Mouse (Mus musculus): ENCODE measurements around the gene Chchd6. TPM values are rescaled to one million over a fixed set of nuclear protein-coding genes. Genes with fewer than 3 reads are reported as not detected.

Gene Chchd6
- total RNA-seq, 4 experiments from 2014 or later: 75.6 to 85.2 (median 78.1) TPM

DNA sequence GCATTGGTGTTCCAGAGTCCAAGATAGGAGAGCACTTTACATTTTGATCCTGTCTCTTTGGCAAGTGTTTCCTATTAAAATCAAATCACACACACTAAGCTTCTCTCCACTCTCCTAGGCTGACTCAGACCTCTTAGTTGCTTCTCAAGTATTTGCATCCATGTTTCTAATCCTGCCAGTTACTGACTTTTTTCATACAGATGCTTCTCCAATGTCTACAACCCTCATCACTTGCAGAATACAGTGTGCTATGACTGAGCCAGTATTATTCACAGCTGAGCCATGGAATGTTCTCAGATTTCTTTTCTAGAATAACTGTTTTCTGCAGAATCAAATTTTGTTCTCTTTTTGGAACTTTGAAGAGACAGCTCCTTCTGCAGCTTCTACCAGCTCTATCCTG lies 85.3 kb downstream of the Chchd6 start:
- DNase-seq (ENCODE audit: low spot score in 2 of 2): no peak

- no peak for DNase-seq (ENCODE audit: low spot score in 2 of 2)
Measured at GRCm38 (mm10) chr6:89508725-89509124, 86.7 kb downstream of the Chchd6 start.

DNA sequence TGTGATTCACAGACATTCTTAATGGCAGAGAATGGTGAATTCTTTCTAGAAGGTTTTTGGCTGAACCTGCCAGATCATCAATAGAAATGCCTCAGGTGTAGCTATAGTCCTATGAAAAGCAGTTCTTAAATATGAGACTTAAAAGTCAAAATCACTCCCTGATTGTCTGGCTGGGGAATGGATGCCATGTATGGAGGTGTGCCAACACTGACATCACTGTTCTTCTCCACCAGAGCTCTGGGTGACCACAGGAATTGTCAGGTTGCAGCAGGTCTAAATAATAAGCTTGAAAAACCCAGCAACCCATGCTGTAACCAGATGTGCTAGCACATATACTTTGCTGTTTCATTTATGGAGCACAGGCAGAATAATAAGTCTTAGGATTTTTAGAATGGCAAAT lies 87.2 kb downstream of the Chchd6 start:
- no peak for DNase-seq (ENCODE audit: low spot score in 2 of 2)

DNA sequence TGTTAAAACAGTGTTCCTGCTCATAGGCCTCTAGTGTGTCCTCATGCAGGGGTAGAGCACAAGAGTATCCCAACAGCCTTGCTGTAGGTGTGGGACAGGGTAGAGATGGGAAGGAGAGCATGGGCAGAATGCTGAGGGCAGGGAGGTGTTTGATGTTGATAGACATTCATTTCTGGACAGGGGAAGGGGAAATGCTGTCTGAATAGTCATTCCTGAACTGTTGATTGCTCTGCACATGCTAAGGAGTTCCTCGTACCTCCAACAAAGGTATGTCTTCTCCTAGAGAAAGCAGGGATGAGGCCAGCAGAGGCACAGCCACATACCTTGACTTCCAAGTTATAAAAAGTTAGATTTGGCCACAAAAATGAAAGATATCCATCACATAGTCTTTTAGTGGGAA lies 95.5 kb downstream of the Chchd6 start:
- DNase-seq (ENCODE audit: low spot score in 2 of 2): no peak

GRCm38 (mm10) chr6:89498764-89499516 lies 96.5 kb downstream of the Chchd6 start:
- peak in 1 of 2 experiments; percentile 47 for DNase-seq (ENCODE audit: low spot score in 2 of 2)

- no peak for DNase-seq (ENCODE audit: low spot score in 2 of 2)
Measured at GRCm38 (mm10) chr6:89496916-89497315, 98.5 kb downstream of the Chchd6 start.

DNA sequence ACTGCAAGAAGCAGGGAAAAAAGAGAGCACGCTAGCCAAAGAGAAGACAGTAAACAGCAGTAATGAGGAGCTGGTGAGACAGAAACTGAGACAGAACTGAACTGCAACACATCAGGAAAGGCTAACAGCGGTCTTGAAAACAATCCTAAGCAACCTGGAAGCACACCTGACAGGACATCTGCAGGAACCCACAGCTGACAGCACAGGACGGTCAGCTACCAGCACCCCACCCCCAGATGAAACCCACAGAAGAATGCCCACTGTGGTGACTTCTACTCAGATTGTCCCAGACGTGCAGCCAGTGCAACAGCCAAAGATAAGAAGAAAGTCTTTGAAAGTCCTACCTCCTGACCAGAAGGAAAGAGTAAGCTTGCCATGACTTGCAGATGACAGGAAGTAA lies 103.1 kb downstream of the Chchd6 start:
- no peak for DNase-seq (ENCODE audit: low spot score in 2 of 2)

DNA sequence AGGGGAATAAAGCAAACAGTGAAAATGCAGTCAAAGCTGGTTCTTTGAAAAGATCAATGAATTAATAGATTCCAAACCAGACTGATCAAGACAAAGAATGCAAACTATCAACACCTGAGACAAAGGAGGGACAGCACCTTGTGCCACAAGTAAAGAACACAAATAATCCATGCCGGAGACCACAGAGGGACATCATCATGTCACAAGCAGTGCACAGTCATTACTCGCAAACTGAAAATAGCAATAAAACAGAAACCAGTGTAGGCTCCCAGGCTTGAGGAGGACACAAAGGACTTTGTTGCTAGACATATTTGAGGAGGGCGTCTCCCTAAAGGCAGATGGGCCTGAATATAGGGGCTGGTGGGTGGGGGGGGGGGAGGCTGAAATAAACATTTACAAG lies 105.1 kb downstream of the Chchd6 start:
- no peak for DNase-seq (ENCODE audit: low spot score in 2 of 2)

DNA sequence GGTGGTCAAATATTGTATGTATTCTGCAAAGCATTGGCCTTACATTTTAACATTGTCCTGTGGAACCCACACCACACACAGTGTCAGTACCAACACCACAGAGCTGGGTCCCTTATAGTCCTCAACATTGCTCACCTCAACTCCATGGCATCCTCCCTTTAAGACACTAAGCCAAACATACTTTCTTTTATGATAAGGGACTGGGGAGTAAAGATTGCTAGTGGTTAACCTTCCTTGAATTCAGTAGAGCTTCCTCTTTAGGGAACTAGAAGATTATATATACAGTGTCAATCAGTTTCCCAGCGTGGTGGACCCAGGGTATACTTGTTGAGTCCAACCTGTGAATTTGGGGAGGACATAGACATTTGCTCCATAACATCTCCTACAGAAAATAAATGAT lies 105.9 kb downstream of the Chchd6 start:
- DNase-seq (ENCODE audit: low spot score in 2 of 2): no peak

GRCm38 (mm10) chr6:89486055-89486454 lies 109.4 kb downstream of the Chchd6 start:
- no peak for DNase-seq (ENCODE audit: low spot score in 2 of 2)

GRCm38 (mm10) chr6:89481192-89481591 lies 114.3 kb downstream of the Chchd6 start:
- DNase-seq (ENCODE audit: low spot score in 2 of 2): no peak

DNA sequence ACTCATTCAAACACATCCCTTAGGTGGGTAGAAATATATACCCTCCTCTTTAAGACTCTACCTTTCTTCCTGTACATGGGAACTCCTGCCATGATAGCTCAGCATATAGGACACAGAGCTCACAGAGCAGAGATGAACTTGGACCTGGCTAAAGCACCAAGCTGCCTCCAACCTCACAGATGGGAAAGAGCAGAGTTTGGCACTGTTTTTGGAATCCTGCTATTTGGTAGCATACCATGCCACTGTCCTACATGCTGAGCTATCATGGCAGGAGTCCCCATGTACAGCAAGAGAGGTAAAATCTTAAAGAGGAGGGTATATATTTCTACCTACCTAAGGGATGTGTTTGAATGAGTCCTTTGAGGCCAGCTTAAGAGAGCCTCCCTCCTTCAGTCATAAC lies 127.5 kb downstream of the Chchd6 start:
- DNase-seq (ENCODE audit: low spot score in 2 of 2): no peak

DNA sequence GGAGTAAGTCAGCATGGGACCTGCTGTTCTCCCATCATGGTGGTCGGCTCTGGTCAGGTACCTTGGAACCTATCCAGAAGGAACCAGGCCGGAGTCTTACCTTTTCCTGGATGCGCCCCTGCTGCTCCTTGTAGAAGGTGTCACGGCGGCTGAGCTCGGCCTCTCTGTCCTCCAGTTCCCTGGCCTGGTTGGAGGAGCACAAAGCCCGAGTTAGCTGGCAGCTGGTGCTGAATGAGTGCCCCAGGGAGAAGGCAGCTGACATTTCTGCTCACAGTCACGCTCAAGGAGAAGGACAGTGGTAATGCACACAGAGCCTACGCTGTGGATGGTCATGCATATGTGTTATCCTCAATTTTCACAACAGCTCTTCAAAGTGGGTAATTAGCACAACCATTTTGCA lies 128.2 kb downstream of the Chchd6 start:
- no peak for DNase-seq (ENCODE audit: low spot score in 2 of 2)

DNA sequence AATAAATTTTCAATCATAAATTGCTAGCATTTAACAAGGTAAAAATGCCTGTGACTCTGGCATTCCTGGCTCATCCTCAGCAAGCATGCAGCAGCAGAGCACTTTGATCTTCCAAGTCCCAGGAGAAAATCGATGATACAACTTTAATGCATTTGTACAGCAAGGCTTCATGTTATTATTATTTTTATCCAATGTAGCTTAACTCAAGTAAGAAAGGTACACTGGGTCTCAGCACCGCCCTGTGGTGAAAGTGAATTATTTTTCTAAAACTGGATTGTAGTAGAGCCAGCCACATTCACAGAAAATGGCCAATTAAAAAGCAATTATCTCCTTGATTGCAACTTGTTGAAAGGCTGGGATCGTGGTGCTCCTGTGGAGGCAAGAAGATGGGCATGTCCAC lies 128.6 kb downstream of the Chchd6 start:
- DNase-seq (ENCODE audit: low spot score in 2 of 2): no peak

DNA sequence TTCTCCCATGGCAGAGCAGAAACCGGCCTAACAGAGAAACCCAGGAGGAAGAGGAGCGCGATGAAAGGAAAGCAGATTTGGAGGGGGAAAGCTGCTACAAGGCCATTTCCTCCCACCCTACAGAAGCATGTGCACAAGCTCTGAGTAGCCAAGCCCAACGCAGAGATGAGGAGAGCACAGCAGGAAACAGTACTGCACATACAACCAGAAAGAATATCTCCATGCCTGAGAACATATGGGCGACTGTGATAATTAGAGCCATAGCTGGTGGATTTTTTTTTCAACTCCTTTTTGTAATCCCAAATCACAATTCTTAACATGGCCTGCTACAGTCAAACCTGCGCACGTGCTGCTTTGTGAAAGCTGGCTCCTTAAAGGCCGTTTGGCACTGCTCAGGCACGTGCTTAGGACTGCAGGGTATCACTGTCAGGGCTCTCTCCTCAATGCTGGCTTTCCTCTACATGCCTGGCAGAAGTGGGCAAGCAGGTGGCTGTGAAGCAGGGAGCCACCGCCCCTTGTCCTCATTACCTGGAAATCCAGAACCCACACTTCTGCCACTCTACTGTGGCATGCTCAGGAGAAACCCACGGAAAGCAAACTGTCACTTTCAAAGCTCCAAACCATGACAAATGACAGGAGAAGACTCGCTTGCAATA lies 129.3 kb downstream of the Chchd6 start:
- no peak for DNase-seq (ENCODE audit: low spot score in 2 of 2)

GRCm38 (mm10) chr6:89462223-89462760 lies 133.2 kb downstream of the Chchd6 start:
- no peak for DNase-seq (ENCODE audit: low spot score in 2 of 2)

- no peak for DNase-seq (ENCODE audit: low spot score in 2 of 2)
Measured at GRCm38 (mm10) chr6:89461250-89462222, 133.9 kb downstream of the Chchd6 start.

DNA sequence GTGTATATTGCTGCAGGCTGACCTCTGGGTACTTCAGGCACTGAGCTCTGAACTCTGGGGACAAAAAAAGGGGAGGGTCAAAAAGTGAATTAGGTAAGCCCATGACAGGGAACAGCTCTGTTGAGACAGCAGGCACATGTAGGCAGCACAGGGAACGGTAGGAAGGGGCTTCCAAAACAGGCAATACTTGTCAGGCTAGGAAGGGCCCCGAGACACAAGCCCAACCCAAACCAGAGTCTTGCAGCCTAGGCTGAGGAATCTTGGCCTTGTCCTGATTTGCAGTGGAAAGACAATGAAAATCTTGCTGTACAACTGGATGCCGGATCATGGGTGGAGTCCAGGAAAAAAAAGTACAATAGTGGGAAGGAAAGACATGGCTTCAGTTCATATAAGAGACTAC lies 135.8 kb downstream of the Chchd6 start:
- no peak for DNase-seq (ENCODE audit: low spot score in 2 of 2)

DNA sequence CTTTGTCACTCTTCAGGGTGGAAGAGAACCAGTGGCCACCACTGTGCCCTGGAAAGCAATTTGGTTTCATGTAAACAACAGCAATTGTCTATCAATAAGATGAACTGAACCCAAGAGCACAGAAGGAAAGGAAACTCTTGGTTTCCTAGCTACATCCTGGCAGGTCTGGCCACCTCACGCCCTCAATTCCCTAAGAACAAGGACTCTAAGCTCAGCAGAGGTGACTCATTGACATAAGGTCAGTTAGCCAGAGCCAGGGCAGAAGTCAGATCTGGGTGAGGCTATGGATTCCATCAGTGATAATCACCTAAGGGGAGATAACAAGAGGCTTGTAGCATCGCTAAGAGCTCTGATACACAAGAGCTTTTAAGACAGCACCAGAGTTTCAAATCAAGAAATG lies 137.9 kb downstream of the Chchd6 start:
- DNase-seq (ENCODE audit: low spot score in 2 of 2): no peak

GRCm38 (mm10) chr6:89456409-89456961 lies 139.0 kb downstream of the Chchd6 start:
- DNase-seq (ENCODE audit: low spot score in 2 of 2): no peak

DNA sequence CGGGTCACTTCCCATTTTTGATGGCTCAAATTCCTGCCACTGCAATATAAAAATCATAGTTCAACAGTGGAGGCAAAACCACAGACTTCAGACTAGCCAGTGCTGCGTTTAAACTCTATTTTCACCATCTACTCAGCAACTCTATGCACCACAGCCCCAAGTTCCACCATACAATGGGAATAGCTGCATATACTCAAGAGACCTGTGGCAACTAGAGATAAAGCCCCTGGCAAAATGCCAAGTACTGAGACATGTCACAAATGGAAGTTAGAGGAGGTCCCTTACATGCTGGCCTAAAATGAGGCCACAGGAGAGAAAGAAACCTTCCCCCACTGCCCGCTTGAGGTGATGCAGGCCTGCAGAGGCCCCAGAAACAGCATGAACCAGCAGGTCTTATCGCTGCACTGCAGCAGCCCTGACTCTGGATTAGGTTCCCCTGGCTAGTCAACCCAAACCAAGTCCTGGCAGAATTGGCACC lies 139.9 kb downstream of the Chchd6 start:
- no peak for DNase-seq (ENCODE audit: low spot score in 2 of 2)

Measured in left cerebral cortex, adult 8-10 months (tissue).